13 mouse cellular contexts compared by ENCODE assay signal in the genomic region with DNA sequence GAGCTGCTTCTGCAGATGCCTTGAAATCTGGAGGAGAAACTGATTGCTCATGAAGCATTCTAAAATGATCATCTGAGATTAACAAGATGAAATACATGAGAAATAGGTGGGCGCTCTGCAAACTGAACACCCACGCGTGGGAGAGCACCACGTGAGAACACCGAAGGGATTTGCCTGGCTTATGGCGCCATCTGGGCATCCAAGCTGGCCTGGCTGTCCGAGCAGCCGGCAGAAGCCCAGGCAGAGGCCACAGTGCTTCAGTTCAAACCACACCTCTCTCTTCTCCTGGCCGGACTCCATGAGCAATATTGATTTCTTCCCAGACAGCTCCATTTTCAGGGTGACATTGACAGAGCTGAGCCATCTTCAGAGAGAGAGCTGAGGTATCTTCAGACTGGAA. TPM values are rescaled to one million over a fixed set of nuclear protein-coding genes. Genes with fewer than 3 reads are reported as not detected.
DNase-seq lines count a peak whose midpoint lies in the region; ATAC-seq and TF ChIP-seq lines count a peak whose summit lies in the region.
"Had no signal": no experiment of that assay in that cellular context is flagged by ENCODE, and none has a peak within 500 bp of the region (broad histone marks: within the 10 kb centered on the region; RNA-seq: fewer than 3 reads in every experiment).

No protein-coding gene starts in this region.

- DNase-seq in forebrain, embryonic 14.5 days (ENCODE audit: low spot score): peak; percentile 6
- DNase-seq in forebrain, embryonic 10.5 days (ENCODE audit: extremely low spot score, low spot score): no peak
- DNase-seq in cerebellum, adult 2 months: peak; percentile 68 to 75
- DNase-seq in layer of hippocampus, adult 2 months (ENCODE audit: low spot score in 2 of 2): peak; percentile 58 to 69
- peak; percentile 72 for DNase-seq in left cerebral cortex, postnatal 4 days
- no peak for DNase-seq in spleen, postnatal 10 days (ENCODE audit: low spot score in 2 of 2)
- DNase-seq in gastrocnemius, postnatal 25 days: no peak
- no peak for DNase-seq in kidney, postnatal 14 days
- DNase-seq: kidney, adult 8-10 months; lung, adult 18-20 months; spleen, adult 18-20 months had no signal

- no peak overlapping the region for H3K27ac ChIP-seq in forebrain, embryonic 14.5 days (ENCODE audit: low read depth, low read length)
- no peak overlapping the region for H3K27ac ChIP-seq in forebrain, embryonic 10.5 days
- H3K27ac ChIP-seq in cerebellum, adult 2 months (ENCODE audit: insufficient read depth, low read length): no peak overlapping the region
- H3K27ac ChIP-seq in layer of hippocampus, adult 2 months: peak overlapping the region; percentile 74

- H3K4me1 ChIP-seq in forebrain, embryonic 14.5 days (ENCODE audit: control insufficient read depth, insufficient read depth, low read length): no peaks in the 10 kb centered on the region
- peaks cover 5% of the 10 kb centered on the region; the same call in 1 of the 2 replicates for H3K4me1 ChIP-seq in forebrain, embryonic 10.5 days
- H3K4me1 ChIP-seq in cerebellum, adult 2 months (ENCODE audit: control insufficient read depth, insufficient read depth, low read length): peaks cover 18% of the 10 kb centered on the region

- no peak for ATAC-seq in forebrain, embryonic 14.5 days

- intact Hi-C loops in left cerebral cortex, postnatal 4 days (cut with DNase I): no loop called here

- no peaks in the 10 kb centered on the region for H3K27me3 ChIP-seq in forebrain, embryonic 14.5 days (replicated peaks; ENCODE audit: control insufficient read depth, insufficient read depth, low read length)
- H3K27me3 ChIP-seq in forebrain, embryonic 10.5 days (ENCODE audit: poor library complexity, severe bottlenecking): no peaks in the 10 kb centered on the region
- no peaks in the 10 kb centered on the region for H3K27me3 ChIP-seq in cerebellum, adult 2 months (ENCODE audit: control insufficient read depth, insufficient read depth, low read length)
- H3K27me3 ChIP-seq: heart, embryonic 12.5 days had no signal

- no peak overlapping the region for H3K4me2 ChIP-seq in forebrain, embryonic 14.5 days (ENCODE audit: low read length)
- H3K4me2 ChIP-seq: heart, embryonic 12.5 days had no signal

- WGBS in forebrain, embryonic 14.5 days: 79% methylated on average over 9 of the region's 9 CpGs
- WGBS in forebrain, embryonic 10.5 days: 86% methylated on average over 9 of the region's 9 CpGs
- 9% methylated on average over 9 of the region's 9 CpGs for WGBS in cerebellum, adult 2 months

- H3K4me3 ChIP-seq in forebrain, embryonic 14.5 days (ENCODE audit: low read depth, low read length): no peak overlapping the region
- no peak overlapping the region for H3K4me3 ChIP-seq in forebrain, embryonic 10.5 days
- no peak overlapping the region for H3K4me3 ChIP-seq in cerebellum, adult 2 months (replicated peaks; ENCODE audit: insufficient read depth, low read depth, low read length)
- no peak overlapping the region for H3K4me3 ChIP-seq in layer of hippocampus, adult 2 months
- H3K4me3 ChIP-seq: erythroblast, embryonic 14.5 days; heart, embryonic 12.5 days had no signal

- H3K9ac ChIP-seq in forebrain, embryonic 14.5 days (ENCODE audit: low read length): no peak overlapping the region
- H3K9ac ChIP-seq: heart, embryonic 12.5 days had no signal

- no peaks in the 10 kb centered on the region for H3K36me3 ChIP-seq in forebrain, embryonic 14.5 days (ENCODE audit: control insufficient read depth, insufficient read depth, low read length)
- H3K36me3 ChIP-seq in forebrain, embryonic 10.5 days (replicated peaks): no peaks in the 10 kb centered on the region
- H3K36me3 ChIP-seq: heart, embryonic 12.5 days had no signal

- TF ChIP-seq POLR2A in cerebellum, adult 2 months (IDR thresholded peaks at IDR 0.05; ENCODE audit: borderline replicate concordance, insufficient read depth, low read length): no peak

- H3K9me3 ChIP-seq in forebrain, embryonic 14.5 days (replicated peaks; ENCODE audit: control insufficient read depth, low read length): no peaks in the 10 kb centered on the region
- no peaks in the 10 kb centered on the region for H3K9me3 ChIP-seq in forebrain, embryonic 10.5 days

- peak; percentile 56; the same call in 1 of the 2 replicates for TF ChIP-seq CTCF in cerebellum, adult 2 months (IDR thresholded peaks at IDR 0.05; ENCODE audit: borderline replicate concordance, insufficient read depth, low read depth, low read length)
- peak; percentile 57 for TF ChIP-seq CTCF in layer of hippocampus, adult 2 months (conservative IDR thresholded peaks at IDR 0.05)

RNA-seq across cellular contexts. Expression of gene Cacna2d4, which starts 44.4 kb away (rescaled TPM):
- 0.10 and 0.14 TPM in 2 replicates for polyA plus RNA-seq in forebrain, embryonic 14.5 days (2014; fragmentation: Nextera tagmentation; extraction: Ambion mirVana)
- polyA plus RNA-seq in forebrain, embryonic 10.5 days (2016; fragmentation: Nextera tagmentation; extraction: Ambion mirVana): not detected in 2 replicates
- polyA plus RNA-seq in cerebellum, adult 2 months (2012; rRNA removed): 3.2 and 3.6 TPM in 2 replicates
- total RNA-seq in layer of hippocampus, adult 2 months (2021): 1 to 10 TPM; 1.8 to 1.9 TPM
- total RNA-seq in left cerebral cortex, postnatal 4 days (2021): under 1 TPM; 0.34 to 0.36 TPM
- 1 to 10 TPM; 1.5 to 2.3 TPM for total RNA-seq in gastrocnemius, postnatal 25 days (2021)
- polyA plus RNA-seq: erythroblast, embryonic 14.5 days; heart, embryonic 12.5 days had no signal

RNA-seq across cellular contexts. Expression of gene Lrtm2, which starts 49.8 kb away (rescaled TPM):
- polyA plus RNA-seq in forebrain, embryonic 14.5 days (2014; fragmentation: Nextera tagmentation; extraction: Ambion mirVana): 2.7 and 3.9 TPM in 2 replicates
- 0.16 and 0.19 TPM in 2 replicates for polyA plus RNA-seq in forebrain, embryonic 10.5 days (2016; fragmentation: Nextera tagmentation; extraction: Ambion mirVana)
- 35.3 and 38.5 TPM in 2 replicates for polyA plus RNA-seq in cerebellum, adult 2 months (2012; rRNA removed)
- total RNA-seq in layer of hippocampus, adult 2 months (2021): 10 to 100 TPM; 43.3 to 44.6 TPM
- 10 to 100 TPM; 21.5 to 22.5 TPM for total RNA-seq in left cerebral cortex, postnatal 4 days (2021)
- total RNA-seq in gastrocnemius, postnatal 25 days (2021): 1 to 10 TPM in 1 of 2 experiments, under 1 TPM in 1; 0.15 to 3.1 TPM
- polyA plus RNA-seq: erythroblast, embryonic 14.5 days had no signal

Comparison
In these comparisons a context has a peak if more than half of its experiments do, and no peak if none do; other contexts are left out.
1. DNase-seq: peak in forebrain, embryonic 14.5 days (single experiment), cerebellum, adult 2 months (2 of 2), layer of hippocampus, adult 2 months (2 of 2) and left cerebral cortex, postnatal 4 days (single experiment); none in forebrain, embryonic 10.5 days (single experiment), spleen, postnatal 10 days (0 of 2), gastrocnemius, postnatal 25 days (single experiment) and kidney, postnatal 14 days (single experiment).
2. RNA of gene Lrtm2, which starts 49.8 kb away (total RNA-seq): 43.3 to 44.6 TPM in layer of hippocampus, adult 2 months and 21.5 to 22.5 TPM in left cerebral cortex, postnatal 4 days; 0.15 to 3.1 TPM in gastrocnemius, postnatal 25 days; every median in the first group is over 4 times any median in the second.